Mouse (Mus musculus): ENCODE results near the gene Psmb4.
"Not testable (repeated sequence)": the region's sequence is repeated elsewhere in the genome, so short reads cannot be mapped to it uniquely, and the experiment has no call there.

Gene Psmb4

DNA sequence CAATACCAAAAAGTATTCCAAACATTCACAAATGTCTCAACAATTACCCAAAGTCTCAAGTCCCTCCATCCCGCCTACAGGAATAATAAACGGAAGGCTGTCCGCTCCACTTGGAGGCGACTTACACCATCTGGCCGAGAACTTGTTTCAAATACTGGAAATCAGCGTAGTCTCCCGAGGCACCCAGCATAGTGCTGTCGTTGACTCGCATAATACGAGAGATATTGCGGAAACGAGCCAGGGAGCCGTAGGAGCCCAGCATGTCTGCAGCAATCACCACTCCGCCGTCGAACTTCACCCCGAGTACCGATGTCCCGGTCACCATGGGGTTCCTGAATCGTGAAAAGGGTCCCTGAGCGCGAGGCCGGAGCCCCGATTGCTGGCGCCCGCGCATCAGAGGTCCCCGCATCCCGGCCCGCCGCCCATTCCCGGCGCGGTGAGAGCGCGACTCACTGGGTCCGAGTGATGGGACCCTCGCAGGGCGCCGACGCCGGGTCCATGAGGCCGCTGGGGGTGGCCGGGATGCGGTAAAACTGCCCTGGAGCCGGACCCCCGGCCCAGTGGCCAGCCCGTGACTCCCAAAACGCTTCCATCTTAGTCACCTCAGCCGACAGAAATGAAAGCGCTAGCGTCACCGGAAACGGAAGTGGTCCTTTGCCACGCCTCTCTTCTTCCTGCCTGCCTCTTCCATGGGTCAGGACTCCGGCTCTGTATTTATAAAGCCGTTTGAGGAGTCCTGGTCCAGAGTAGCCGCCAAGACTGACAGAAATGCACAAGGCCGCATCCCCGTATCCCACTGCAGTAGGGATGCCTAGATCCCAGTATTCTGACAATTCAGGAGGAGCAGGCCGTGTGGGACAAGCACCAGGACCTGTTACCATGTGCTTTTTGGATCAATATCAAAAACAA lies at the start of gene Psmb4:
Gene Psmb4 (minus strand): TSS at position 646 of the 909 bp plus-strand sequence.
- DNase-seq (ENCODE audit: low spot score), result peak; percentile 74

DNA sequence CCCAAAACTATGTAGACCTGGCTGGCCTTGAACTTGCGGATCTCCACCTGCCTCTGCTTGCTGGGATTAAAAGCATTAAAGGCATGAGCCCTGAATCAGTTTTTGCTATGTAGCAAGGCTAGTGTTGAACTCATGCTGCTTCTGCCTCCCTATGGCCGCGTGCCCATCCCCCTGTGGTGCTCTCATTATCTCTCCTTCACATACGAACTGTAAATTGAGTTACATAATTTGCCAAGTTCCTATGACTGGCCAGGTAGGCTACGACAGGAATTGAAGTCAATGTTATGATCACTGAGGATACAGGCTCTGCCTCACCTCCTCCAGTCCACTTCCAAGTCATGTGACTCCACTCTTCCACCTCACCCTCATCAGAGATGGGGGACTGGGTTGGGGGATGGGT lies 49.4 kb upstream of the Psmb4 start:
- not testable (repeated sequence) for DNase-seq (ENCODE audit: low spot score)

DNA sequence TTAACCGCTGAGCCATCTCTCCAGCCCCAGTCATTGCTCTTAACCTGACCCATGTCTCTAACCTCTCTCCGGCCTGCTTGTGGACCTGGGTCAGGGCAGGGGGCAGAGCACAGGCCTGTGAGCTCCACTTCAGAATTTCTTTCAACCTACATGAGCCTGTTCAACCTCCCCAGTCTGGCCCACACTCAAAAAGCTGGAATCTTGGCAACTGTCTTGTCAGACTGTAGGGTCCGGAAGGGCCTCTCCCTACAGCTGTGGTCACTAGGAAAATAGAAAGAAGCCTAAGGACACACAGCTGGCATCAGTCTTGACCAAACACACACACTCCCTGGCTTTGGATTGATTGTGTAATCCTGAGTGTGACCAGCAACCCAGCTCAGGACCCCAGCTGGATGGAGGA lies 48.6 kb upstream of the Psmb4 start:
- not testable (repeated sequence) for DNase-seq (ENCODE audit: low spot score)

DNA sequence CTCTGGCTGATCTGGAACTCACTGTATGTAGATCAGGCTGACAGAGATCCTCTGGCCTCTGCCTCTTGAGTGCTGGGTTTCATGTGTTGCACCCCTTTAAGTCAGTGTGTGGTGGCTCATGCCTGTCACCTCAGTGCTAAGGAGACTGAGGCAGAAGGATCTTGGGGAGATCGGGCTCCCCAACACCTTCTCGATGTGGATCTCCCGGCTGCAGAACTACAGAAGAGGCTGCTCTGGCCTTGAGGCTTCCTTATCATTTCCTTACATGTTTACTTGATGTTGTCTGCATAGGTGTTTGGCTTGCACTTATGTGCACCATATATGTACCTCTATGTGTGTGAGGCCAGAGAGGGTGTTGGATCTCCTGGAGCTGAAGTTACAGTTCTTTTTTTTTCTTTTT lies 47.8 kb upstream of the Psmb4 start:
- not testable (repeated sequence) for DNase-seq (ENCODE audit: low spot score)

DNA sequence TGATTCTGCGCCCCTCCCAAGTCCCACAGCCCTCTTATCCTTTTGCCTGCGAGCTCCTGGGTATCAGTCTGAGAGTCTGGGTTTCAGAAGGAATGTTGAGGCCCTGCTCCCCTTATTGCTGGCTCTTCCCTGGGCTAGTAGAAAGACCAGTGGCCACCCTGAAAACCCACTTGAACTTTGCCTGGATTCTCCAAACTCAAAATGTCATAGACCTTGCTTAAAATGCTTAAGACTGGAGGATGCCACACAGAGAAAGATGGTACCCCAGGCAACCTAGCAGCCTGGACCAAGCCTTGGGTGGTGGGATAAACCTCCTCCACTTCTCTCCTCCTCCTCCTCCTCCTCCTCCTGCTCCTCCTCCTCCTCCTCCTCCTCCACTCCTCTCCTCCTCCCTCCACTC lies 46.8 kb upstream of the Psmb4 start:
- not testable (repeated sequence) for DNase-seq (ENCODE audit: low spot score)

DNA sequence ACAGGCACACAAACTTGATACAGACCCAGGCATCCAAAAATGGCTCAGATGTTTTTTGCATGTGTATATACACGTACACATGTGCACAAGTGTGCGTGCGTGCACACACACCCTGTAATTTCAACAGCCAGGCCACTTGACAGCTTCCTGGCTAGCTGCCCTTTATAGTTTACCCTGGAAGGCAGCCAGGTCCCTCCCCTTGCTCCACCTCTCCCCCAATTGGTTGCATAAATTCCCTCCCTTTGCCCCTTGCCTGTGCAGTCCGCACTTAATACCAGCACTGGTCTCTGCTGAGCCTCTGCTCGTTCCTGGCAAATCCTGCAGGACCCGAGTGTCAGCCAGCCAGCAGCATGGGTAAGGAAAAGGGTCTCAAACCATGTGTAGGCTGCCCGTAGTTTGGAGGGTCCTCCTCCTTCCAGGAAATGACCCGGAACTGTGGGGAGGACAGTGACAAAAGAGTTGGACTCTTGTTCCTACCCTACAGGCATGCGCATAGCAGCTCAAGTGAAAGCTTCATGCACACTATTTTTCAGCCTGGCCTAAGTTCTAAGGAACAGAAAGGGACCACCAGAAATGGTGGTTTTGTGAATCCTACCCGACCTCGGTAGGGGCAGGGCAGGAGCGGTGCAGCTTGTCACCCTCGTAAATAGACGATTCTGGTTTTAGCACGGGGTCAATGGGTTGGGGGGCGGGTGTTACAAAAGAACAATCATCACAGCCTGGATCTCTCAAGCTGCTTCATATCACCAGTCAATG lies 46.2 kb upstream of the Psmb4 start, which contains the start of gene Selenbp1:
Gene Selenbp1 (plus strand): TSS at position 248 of the 756 bp plus-strand sequence.
- peak; percentile 57 for DNase-seq (ENCODE audit: low spot score)

DNA sequence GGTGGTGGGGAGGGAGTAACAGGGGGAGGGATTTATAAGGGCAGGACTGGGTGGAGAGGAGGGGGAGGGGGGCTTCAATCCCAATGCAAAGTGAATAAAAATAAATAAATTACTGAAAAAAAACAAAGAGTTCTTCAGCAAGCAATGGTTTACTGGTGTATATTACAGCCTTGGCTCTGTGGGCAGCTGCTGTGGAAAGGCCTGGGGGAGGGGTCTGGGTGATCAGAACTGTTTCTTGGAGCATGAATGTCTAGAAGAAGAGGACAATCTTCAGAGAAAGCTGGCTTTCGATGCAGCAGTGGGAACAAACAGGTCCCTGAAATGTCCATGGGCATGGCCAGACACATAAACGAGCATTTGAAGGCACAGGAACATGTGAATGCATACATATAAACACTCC lies 45.5 kb upstream of the Psmb4 start:
- not testable (repeated sequence) for DNase-seq (ENCODE audit: low spot score)

DNA sequence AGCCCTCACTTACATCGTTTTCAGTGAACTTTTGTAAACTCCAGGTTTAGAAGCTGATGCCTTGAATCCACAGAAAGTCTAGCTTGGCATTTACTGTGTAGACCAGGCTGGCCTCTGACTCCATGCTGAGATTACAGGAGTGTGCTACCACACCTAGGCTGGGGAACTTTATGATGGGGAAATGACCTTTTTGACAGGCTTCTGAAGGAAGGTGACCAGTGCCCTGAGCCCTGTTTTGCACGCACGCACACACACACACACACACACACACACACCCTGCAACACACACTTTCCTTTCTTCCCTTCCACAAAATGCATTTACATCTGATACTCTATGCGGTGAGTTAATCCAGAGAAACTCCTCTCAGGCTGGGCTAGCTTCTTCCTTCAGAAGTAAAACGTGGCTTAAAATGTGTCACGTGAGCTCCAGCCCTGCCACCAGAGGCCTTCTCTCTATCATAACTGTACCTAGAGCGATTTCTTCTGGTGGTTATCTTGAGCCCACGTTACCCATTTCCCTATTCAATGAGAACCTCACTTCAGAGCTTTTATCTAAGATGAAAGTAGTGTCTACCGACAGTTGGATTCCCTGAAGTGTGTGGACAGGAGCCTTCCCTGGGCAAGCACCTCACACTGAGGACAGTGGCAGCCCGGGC lies 44.8 kb upstream of the Psmb4 start:
- not testable (repeated sequence) for DNase-seq (ENCODE audit: low spot score)

DNA sequence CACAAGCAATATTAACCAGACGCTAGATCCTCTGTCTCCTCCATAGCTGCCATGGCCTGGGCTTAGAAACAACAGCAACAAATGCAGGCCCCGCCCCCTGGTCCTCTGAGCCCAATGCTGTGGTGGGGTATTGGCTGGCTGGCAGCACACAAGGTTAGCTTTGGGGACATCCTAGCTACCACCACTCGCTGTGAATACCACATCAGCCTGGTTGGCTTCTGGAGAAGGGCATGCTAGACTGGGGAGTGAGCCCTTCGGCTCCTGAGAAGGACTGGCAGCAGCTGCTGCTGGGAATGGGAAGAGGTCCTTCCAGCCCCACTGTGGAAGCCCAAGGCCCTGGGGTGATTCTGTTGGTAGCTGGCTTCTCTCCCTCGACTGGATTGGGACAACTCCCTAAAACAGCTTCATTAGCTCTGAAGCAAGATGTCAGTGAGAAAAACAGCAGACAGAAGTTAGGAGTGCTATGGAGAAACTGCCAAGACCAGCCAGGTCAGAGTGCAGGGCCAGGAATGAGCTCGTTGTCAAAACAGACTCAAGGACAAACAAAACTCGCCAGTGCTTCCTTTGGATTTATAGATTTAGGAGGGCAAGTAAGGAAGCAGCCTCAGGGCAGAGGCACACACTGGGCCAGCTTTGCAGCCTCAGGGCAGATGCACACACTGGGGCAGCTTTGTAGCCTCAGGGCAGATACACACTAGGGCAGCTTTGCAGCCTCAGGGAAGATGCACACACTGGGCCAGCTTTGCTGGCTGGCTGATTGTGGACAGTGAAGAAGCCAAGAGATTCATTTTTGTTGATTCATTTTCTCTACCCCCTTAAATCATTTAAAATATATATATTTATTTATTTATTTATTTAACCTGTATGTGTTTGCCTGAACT lies 43.9 kb upstream of the Psmb4 start:
- DNase-seq (ENCODE audit: low spot score), result not testable (repeated sequence)

DNA sequence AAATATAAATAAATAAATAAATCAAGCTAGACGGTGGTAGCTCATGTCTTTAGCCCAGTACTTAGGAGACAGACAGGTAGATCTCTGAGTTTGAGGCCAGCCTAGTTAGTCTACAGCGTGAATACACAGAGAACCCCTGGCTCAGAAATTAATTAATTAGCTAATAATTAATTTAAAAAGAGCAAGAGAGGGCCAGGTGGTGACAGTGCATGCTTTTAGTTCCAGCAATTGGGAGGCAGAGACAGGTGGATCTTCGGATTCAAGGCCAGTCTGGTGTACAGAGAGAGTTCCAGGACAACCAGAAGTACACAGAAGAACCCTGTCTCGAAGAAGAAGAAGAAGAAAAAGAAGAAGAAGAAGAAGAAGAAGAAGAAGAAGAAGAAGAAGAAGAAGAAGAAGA lies 42.2 kb upstream of the Psmb4 start:
- DNase-seq (ENCODE audit: low spot score), result not testable (repeated sequence)

DNA sequence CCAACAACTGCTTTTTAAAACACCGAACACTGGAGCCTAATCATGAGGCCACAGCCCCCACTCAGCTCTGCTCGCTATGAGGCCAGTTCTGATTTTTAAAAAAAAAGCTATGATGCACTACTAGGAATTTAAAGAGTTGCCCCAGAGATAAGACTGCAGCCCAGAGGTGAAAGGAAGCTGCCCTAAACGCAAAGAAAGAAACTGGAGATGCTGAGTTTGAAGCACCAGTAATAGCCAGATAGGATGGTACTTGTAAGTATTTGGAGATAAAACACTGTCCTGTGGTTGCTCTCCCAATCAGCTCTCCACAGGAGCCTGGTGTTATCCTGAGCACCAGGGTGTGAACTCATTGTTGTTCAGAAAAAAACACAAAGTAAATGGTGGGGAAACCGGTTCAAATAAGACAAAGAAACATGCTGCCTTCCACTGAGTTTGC lies 39.6 kb upstream of the Psmb4 start:
- not testable (repeated sequence) for DNase-seq (ENCODE audit: low spot score)

DNA sequence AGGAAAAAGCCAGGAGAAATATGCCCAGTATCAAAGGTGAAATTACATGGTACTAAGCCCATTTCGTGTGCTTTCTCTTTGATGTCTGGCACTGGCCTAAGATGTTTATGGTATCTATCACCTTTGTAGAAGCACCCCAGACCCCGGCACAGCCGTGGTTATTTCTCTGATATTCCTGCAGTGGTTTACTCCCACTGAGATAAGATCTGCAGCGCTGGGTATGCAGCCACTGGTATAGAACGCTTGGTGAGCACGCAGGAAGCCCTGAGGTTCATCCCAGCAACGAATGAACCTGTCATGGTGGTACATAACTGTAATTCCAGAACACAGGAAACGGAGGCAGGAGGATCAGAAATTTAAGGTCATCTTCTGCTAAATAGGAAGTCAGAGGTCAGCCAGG lies 37.9 kb upstream of the Psmb4 start:
- DNase-seq (ENCODE audit: low spot score), result no peak

DNA sequence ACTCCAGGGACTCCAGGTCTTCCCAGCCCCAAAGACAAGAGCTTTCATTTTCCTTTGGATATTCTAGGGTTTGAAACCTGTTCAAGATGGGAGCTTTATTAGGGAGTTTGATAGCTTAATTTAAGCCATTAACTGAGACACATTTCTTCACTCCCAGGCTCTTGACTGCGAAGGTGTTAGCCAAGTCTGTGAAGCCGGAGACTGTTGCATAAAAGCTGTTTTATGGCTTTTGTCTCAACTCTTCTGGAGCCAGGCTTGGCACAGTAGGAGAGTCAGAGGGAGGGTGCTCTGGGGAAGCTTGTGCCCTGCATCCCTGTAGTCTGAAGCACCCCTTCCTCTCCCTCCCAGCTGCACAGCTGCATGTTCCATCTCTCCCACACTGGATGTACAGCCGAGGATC lies 35.6 kb upstream of the Psmb4 start:
- no peak for DNase-seq (ENCODE audit: low spot score)

DNA sequence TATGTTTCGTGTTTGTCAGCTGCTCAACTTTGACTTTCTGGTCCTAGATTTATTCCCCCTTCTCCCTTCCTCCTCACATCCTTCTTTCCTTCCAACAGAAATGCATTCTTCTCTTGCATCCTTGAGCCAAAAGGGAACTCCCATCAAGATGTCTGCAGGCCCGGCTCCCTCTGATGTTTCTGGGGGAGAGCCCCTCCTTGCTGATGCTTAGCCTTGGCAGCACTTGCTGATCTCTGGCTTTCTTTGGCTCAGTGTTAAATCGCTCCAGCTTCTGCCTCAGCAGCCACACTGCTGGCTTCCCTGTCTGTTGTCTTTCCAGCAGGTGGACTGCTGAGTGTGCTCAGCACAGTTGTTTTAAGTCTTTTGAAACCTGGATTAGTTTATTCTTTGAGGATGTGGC lies 34.3 kb upstream of the Psmb4 start:
- DNase-seq (ENCODE audit: low spot score), result no peak

DNA sequence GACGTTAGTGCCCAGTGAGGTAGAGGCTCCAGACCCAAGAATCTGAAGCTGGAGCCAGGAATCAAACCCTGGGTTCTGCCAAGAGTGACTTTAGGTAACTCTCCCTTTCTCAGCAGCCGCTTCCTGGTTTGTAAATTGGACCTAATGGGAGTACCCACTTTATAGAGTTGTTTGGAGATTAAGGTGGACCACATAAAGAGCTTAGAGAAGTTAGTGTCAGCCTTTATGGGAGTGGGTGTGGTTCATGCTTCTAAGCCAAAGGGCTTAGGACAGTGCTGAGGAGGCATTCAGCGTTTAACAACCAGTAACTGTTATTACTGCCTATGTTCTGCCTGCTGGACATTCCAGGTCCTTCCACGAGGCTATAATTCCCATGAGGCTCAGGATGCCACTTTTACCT lies 32.1 kb upstream of the Psmb4 start:
- DNase-seq (ENCODE audit: low spot score), result no peak

DNA sequence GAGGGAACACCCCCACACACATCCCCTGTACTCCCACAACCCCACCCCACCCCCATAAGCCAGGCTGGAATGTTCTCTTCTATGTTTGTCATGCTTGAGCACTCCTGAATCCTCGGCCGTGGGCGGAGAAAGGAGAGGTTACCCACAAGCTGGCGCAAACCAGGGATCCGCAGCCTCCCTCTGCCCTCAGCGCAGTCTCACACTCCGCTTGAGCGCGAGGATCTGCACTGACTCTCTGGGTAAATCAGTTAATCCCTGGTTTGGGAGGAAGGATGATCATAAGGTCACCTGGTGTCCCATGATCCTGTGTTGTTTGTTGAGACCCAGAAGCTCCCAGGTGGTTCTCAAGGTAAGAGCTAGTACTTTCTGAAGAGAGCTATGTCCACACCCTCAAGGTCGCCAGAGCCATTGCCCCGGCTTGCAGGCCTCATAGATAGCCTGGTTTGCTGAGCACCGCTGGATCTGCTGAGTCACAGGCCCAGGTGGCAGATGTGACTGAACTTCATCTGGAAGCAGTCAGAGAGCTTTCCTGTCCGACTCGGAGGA lies 31.1 kb upstream of the Psmb4 start:
- DNase-seq (ENCODE audit: low spot score), result no peak

DNA sequence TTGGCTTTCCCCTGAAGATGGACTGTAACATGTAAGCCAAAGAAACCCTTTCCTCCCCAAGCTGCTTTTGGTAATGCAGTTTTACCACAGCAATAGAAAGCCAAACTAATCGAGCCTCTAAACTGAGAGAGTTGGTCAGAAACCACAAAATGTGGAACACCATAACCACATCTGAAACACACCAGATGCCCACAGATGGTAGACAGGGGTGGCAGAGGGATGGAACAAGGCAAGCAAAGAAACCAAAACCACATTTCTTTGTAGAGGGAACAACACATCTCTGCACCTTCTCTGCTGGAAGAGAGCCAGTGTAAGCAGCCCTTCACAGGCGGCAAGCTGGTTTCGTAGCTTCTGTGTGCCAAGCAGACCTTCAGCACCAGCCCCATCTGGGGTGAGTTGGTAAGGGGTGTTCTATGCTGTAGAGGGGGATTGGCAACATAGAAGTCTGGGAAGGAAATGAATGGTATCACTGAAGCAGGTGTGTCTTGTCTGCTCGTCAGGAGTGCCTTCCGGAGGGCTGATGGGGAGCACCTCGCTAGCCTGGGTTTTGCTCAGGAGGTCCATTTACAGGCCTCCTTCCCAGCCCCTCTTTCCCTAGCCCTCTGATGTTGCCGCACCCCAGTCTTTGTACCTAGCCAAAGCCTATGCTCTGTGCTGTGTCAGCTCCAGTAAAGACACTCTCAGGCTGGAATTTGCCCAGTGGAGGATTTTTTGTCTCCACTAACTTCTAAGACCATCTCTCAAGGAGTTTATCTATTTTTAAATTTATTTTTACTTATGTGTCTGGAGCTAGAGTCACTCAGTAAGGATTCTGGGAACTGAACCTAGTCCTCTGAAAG lies 29.4 kb upstream of the Psmb4 start:
- no peak for DNase-seq (ENCODE audit: low spot score)

DNA sequence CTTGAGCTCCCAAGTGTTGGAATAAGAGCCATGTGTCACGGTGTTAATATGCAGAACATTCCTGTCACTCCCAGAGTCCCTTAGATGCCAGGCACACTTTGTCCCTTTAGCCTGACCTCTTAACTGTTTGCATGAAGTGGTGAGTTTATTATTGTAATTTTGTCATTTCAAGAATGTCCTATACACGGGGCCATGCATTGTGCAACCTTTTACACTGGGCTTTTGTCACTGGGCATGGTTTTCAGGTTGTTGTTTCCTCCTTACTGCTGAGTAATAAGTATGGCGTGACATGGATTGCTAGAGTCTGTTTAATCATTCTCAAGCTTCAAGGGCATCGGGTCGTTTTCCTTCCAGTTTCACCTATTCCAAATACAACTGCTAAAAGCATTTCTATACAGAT lies 27.0 kb upstream of the Psmb4 start:
- DNase-seq (ENCODE audit: low spot score), result no peak

DNA sequence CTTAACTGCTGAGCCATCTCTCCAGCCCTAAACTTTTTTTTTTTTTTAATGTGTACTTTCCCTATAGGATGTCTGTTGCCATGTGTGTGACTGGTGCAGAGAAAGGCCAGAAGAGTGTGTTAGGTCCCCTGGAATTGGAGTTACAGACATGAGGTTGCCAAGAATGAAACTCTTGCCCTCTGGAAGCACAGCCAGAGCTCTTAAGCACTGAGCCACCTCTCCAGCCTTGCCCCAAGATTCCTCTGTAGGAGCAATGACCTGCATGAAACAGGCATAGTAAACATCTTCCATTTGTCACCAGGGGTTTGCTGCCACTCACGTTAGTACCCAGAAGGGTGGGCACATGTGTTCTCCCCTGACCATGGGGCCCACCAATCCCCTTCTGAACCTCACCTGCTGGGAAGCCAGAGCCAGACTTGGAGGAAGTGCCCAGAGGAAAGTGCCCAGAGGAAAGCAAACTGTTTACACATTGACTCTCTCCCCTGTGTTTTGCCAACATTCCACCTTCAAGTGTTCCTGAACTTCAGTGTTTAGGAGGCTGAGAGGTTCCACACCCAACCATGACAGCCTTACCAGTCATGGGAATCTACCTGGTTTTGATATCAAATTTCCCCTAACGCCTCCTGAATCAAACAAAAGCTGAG lies 24.4 kb upstream of the Psmb4 start:
- DNase-seq (ENCODE audit: low spot score), result no peak

DNA sequence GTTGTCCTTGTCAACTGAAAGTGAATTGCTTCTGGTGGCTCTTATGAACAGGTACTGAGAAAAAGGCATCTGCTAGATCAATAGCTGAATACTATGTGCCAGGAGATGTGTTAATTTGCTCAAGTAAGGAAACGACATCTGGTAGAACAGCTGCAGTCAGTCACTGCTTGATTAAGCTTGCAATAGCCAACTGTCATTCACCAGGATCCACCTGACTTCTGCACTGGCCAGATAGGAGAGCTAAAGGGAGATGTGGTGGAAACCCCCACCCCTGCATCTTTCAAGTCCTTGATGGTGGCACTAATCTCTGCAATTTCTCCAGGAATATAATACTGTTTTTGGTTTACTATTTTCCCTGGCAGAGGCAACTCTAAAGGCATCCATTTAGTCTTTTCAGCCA lies 19.7 kb upstream of the Psmb4 start:
- no peak for DNase-seq (ENCODE audit: low spot score)
